Mouse (Mus musculus): ENCODE data around the gene Igsf21.

Gene Igsf21

DNA sequence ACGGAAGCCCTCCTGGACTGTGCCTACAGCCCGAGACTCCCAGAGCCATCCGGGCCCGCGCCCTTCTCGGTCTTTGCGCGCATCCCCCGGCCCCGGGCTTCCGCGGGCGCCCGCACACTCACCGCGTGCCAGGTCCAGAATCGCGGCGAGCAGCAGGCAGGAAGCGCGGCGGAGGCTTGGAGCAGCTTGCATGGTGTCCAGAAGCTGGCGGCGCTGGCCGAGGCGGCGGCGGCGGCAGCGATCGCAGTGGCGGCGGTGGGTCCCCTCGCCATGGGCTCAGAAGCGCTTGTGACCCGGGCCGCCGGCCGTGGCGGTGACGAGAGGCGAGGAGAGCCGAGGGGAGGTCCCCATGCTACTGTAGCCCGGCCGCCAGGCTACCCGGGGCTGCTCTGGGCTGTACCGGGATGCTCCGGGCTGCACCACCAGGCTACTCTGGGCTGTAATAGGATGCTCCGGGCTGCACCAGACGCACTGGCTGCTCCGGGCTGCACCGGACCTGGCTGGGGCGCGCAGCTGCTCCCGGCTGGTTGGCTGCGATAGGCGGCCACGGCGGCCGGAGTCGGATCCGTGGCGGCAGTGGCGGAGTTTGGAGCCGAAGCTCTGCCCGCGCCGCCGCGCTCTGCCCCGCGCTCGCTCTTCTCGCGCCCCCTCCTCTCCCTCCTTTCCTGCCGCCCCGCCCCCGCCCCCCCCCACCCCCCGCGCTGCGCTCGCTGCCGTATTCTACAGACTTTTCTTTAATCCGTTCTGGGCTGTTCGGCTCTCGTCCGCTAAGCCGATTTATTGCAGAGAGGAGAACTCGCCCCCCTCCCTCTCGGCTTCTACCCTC, at the start of gene Igsf21:
Gene Igsf21 (minus strand): TSS at position 605 of the 826 bp plus-strand sequence.
- DNase-seq (ENCODE audit: low spot score in 2 of 2), result no peak

DNA sequence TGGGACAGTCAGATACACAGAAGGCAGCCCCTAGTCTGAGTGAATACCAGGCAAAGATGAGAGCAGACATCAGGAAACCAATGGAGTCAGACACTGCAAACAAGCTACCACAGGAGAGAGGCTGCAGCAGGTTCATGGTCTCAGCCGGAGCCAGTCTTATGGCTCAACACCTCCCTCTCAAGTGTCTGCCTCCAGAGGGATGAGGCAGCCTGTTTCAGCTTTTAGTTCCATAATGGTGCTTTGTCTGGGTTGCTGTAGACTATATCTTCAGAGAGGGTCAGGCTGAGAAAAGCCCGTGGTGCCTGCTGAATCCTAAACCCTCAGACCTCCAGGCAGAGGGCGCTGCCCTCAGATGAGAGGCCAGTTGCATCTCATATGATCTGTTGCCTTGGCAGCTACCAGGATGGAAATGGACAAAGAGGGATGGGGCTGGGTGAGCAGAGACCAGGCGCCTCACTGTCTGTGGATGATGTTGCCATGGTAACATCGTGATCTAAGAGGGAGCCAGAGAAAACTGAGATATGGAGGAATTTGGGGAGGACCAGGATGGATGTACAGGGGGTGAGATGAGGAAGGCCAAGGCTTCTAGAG, 39.2 kb upstream of the Igsf21 start:
- DNase-seq (ENCODE audit: low spot score in 2 of 2), result no peak

DNA sequence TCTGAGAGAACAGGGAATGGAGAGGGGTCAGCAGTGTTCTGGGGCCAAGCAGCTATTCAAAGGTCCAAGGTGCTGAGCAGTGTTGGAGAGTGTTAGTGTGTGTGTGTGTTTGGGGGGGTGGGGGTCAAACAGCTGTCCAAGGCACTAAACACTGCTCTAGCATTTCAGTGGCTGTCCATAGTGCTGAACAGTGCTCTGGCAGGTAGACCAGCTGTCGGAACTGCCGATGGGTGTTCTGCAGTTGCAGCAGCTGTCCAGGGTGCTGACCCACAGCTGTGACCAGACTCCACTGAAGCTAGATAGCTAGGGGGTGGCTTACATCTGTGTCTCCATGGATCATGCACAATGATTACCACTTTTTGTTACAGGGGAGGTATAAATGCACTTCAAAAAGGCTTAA, 36.8 kb upstream of the Igsf21 start:
- DNase-seq (ENCODE audit: low spot score in 2 of 2), result no peak

DNA sequence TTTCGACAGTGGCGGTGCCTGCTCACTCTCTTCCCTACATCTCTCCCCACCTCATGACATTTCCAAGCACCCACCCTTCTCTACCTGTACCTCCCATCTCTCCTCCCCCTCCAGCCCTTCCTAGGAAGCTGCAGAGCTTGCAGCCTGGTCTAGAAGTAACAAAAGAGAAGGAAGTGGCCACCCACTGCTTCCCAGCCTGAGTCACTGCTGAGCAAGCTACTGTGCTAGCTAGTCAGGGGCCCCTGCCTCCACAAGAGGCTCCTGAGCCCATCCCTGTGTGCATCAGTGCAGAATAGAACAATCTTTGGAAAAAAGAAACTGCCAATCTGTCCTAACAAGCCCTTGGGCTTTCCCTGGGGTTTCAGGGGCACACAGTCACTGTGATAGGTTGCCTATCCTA, 31.7 kb upstream of the Igsf21 start:
- DNase-seq (ENCODE audit: low spot score in 2 of 2), result no peak

DNA sequence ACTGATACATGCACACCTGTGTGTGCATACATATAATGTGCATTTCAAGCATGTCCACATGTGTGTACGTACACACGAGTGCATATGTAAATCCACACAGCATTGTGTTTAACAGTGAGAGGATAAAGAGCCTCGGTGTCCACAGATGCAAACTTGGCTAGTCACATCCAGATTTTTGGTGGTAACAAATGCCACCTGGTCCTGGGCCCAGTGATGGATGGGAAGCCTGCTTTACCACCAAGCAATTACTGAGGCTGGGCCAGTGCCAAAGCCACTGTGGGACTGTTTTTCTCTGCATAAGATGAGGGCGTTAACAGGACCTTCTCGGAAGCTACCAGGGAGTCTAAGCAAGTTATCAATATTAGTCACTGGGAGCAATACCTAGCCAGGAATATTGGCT, 25.3 kb upstream of the Igsf21 start:
- DNase-seq (ENCODE audit: low spot score in 2 of 2), result no peak

DNA sequence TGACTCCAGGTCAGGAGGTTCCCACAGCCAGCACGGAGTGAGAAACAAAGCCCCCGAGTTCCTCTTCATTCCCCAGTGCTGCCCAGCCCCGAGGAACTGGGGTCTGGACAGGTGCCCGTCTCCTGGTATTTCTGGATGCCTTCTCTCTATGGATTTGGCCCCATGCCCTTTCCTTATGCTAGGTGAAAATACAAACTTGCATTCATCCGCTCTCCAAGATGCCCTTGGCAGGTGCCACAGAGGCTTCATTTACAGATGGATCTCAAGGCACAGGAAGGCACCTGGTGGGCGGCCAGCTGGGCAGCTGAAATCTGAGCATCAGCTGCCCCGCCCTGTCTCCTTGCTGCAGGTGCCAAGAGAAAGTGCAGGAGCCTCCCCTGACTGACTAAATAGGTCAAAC, 23.9 kb upstream of the Igsf21 start:
- no peak for DNase-seq (ENCODE audit: low spot score in 2 of 2)

DNA sequence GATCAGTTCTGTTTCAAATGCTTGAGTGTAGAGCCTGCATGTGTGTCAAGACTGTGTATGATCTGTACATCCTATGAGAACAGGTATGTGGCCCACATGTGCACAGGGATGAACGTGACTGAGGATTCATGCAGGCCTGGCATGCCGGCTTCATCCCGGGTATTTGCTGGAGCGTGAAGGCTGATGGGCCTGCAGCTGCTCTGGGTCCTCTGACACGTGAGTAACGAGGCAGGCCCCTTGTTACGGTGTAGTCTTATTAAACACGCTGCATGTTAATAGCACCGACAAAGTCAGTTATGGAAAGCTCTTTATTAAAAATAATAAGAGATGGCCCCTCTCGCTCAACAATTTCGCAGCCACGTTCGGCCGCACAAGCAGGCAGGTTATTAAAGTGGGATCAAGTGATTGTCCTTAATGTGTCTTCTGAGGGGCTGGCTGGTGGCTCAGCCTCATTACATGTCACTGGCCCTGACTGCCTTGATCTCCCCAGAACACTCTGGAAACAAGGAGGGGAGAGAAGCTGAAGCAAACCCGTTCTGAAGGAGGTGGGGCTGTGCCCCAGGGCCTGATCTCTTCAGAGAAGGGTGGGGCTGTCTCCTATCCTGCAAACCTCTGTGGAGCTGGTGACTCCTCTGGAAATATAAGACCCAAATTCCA, 22.7 kb upstream of the Igsf21 start:
- no peak for DNase-seq (ENCODE audit: low spot score in 2 of 2)

DNA sequence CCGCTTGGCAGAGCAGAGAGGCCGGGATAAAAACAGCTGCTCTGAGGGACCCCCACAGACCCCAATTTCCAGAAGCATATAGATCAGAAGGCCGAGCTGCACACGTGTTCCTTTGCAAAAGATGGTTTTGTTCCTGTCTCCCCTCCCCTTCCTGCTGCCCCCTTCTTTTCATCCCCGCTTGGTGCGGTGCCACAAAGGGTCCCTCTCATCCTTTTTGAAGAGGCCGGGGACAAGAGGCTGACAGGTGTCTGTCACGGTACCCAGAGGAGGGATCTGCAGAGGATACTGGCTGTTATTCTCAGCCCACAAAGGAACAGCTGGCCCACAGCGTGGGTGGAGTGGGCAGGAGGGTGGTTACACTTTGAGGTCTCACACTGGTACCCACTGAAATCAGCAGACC, 21.3 kb upstream of the Igsf21 start:
- DNase-seq (ENCODE audit: low spot score in 2 of 2), result no peak

DNA sequence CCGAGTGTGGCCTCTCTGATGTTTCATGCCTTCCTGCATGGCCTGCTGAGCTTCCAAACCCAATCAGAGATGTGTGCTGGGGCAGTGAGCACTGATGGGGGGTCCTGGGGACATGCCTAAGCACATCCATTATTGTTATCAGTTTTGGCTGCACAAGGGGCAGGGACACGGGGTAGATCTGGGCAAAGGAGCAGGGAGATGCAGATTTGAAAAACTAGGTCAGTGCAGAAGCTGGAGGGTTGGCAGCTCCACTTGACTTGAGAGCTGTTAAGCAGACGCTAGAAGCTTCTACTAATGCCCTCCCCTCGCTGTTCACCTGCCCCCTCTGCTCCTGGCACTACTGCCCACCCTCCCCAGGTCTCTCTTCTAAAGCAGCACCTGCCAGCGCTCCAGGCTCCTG, 20.5 kb upstream of the Igsf21 start:
- no peak for DNase-seq (ENCODE audit: low spot score in 2 of 2)

DNA sequence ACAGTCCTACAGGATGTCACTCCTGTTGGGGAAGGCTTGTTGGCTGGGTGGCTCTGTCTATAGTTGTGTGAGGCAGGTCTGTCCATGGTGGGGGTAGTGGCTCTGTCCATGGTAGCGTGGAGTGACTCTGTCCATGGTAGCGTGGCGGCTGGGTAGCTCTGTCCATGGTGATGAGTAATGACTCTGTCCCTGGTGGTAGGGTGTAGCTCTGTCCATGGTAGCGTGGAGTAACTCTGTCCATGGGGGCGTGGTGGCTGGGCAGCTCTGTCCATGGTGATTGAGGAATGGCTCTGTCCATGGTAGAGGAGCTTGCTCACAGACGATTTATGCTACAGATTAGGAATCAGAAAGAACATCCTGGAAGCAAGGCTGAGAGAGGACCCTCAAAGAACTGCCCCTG, 12.4 kb upstream of the Igsf21 start:
- no peak for DNase-seq (ENCODE audit: low spot score in 2 of 2)

DNA sequence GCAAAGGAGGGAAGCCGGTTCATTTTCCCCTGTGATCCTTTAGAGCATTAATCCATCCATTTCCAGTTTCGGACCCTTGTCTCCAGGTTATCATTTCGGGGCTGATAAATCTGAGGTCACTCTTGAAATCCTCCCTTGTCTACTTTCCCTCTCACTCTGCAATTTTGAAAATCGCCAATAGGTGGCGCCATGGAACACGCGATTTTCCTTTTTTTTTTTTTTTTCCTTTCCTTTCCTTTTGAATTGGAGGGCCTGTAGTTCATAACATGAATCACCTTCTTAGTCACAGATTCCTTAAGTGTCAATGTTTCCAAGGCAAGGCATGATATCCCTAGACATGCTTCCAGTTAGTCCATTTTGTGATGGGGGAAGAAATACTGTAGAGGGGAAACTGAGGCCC, 5.8 kb upstream of the Igsf21 start:
- DNase-seq (ENCODE audit: low spot score in 2 of 2), result no peak

DNA sequence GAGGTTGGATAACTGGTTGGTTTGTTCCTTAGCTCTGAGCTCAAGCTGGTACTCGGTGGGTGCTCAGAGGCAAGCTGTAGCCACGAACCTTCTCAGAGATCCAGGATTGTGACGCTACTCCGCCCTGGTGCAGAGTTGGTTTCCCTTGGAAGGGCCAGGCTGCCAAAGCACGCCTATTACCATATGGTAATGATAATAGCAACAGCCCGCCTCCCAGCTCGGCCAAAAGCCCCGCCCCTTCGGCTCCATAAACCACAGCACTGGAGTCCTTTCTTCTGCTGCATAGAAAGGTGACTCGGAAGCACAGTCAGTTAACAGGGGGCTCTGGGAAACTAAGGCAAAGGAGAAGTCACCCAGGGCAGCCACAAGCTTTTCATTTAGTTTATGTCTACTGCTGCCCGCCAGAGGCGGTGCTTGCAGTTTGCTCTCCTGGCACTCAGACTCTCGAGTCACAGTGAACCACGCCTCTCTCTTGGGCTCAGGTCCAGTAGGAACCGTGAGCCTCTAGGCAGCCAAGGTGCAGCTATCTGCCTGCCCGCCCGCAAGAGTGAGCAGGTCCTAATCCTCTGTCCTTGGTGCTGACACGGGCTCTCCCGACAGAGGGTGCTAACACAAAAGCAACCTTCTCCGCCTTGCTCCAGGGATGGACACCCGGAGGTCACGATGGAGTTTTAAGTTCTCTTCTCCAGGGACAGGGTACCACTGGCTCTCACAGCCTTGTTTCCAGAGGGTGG, 2.6 kb upstream of the Igsf21 start:
- no peak for DNase-seq (ENCODE audit: low spot score in 2 of 2)

DNA sequence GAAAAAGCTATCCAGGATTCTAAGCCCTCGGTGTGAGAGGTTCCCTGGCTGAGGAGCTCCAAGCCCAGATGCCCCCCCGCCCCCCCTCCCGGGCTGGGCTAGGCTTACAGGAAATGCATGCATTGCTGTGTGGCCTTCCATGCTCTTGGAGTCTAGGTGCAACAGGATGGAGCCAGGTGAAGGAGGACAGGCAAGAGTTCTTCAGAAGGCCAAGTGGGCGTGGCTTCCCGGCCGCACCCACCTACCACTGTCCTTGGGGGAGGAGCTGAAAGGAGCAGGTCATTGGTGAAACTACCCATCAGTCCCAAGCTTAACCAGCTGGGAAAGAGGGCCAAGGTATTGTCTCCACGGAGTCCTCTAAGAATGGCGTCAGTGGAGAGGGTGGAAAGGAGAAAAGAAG, 1.8 kb upstream of the Igsf21 start:
- DNase-seq (ENCODE audit: low spot score in 2 of 2), result no peak

DNA sequence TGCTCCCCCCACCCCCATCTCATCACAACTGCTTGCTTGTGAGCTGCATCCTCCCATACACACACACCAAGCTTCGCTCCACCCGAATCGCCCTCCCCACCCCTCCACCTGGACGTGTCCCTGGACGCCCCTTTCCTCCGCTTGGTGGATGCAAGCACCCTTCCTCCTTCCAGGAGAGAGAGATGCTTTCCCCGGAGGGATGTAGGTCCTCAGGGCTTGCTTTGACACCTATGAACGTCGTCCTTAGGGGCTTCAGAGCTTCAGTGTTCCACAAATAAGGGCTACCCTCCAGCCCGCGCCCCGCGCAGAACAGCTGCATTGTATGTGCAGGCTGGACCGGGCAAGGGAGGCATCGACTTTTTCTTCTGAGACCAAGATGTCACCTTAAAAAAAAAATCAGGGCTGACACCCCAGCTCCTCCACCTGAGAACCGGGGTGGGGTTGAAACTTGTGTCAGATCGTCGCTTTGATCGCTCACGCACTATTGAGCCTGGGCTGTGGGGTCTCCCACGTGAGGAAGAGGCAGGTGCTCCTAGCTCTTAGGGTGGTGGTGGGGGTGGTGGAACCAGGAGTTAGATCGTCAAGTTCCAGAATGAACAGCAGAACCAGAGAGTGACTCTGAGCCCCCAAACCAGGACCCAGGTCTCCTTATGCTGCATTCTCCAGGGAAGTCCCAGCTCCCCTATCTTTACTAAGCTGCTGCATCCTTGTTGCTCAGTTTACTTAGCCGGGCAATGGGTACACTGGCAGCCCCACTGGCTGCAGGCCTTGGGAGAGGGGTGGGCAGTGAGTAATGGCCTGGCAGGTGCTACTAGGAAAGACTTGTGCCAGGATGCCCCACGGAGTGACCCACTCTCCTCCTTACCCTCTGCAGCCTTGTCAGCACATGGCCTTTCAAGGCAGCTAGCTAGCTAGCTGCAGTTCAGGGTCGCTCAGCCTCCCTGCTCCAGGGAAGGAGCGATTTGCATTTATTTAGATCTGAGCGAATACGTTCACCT, 721 bp upstream of the Igsf21 start:
- no peak for DNase-seq (ENCODE audit: low spot score in 2 of 2)

DNA sequence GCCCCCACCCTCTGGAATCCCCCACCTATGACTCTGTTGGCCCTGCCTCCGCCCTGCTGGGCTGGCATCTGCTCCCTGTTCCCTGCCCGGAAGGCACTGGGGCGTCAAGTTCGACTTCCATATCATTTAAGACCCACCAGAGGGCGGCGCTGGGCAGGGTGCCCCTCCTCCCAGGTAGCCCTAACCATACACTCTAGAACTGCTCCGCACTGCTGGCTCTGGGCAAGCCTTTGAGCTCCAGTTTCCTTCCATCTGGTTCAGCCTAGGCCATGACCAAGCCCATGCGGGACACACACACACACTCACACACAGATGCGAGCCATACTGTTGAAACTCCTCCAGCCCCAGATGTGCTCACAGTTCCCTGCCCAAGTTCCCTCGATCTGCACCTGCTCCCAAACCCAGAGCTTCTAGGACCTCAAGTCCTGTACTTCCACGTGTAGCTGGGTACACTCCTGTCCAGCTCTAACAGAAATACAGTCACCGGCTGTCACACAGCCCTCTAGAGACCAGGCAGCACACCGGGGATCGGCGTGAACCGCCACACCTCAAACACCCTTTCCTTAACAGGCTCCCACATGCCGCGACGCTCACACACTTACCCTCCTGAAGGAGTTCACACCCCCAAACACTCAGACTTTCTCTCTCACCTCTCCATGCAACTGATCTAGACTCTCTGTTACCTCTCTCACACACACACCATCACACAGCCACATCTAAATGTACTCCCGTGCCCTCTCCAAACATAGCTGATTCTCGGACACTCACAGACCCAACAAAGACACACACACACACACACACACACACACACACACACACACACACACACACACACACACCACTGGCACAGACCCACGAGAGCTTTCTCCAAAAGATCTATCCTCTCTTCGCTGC, 1.1 kb downstream of the Igsf21 start:
- no peak for DNase-seq (ENCODE audit: low spot score in 2 of 2)

DNA sequence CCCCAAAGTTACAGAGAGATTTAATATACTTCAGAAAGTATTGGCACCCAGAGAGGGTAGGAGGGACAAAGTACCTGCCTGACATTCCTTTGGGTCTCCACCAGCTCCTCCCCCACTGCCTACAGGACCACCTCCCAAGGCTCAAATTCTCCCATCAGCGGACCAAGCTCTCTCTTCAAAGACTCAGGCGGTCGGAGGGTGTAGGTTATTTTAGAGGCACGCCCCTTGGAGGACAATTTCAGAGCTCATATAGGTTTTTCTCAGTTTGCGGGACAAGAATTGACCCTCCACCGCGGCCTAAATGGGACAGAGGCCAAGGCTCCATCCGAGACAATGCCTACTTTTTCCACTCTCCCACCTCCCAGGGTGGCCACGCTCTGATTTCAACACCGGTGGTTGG, 1.7 kb downstream of the Igsf21 start:
- DNase-seq (ENCODE audit: low spot score in 2 of 2), result no peak

DNA sequence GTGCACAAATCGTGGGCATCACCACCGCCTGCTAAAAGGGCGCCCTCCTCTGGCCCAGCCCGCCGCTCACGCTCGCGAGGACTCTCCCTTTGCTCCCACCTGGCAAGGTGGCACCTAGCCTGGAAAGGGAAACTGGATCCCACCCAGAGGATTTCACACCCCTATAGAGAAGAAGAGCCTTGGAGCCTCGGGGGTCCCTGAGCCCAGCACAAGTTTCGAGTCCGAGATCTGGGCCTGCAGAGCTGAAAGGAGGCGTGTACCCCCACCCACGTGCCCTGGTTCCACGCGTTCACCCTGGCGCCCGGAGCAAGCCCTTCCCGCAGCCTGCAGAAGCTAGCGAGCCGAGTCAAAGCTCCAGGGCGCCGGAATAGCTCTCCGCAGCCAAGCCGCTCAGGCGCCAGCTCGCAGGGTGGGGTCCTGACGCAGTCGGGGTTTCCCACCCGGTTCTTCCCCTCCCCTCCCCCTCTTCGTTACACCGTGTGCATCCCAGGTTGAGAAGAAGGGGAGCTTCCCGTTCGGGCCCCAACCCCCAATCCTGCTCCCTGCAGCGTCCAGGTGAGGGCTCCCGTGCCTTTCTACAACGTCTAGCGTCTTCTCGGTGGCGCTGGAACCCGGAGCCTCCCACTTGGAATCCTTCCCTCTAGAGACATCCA, 2.3 kb downstream of the Igsf21 start:
- DNase-seq (ENCODE audit: low spot score in 2 of 2), result no peak

DNA sequence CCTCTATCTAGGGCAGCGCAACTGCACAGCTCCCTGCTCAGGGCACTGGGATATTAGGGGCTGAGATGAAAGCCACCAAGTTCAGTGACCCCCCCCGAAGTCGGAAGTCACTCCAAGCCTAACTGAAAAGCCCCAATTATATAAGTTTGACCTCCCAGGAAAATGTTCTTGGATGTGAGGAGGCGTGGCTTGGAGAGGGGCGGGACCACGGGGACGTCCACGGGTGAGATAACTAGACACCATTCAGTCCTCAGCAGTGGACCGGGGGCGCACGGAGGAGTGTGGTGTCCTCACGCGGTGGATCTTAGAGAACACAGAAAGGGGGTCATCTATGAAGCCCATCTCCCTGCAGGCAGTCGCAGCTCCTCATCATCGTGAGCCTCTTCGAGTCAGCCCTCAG, 3.4 kb downstream of the Igsf21 start:
- no peak for DNase-seq (ENCODE audit: low spot score in 2 of 2)

DNA sequence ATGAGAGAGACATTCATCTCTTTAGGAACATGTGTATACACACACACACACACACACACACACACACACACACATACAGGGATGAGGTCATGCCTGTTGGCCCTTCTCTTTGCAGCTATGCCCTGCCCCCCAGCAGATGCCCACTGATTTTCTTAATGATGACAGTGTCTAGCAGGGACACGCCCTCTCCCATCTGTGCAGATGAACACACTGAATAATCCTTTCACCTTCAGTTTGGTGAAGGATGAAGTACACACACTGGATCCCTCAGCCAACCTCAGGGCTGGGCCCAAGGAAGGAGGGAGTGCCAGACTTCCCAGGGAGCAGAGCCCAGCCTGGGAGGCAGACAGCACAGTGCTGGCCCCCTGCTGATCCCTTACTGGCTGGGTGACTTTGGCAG, 4.3 kb downstream of the Igsf21 start:
- no peak for DNase-seq (ENCODE audit: low spot score in 2 of 2)

DNA sequence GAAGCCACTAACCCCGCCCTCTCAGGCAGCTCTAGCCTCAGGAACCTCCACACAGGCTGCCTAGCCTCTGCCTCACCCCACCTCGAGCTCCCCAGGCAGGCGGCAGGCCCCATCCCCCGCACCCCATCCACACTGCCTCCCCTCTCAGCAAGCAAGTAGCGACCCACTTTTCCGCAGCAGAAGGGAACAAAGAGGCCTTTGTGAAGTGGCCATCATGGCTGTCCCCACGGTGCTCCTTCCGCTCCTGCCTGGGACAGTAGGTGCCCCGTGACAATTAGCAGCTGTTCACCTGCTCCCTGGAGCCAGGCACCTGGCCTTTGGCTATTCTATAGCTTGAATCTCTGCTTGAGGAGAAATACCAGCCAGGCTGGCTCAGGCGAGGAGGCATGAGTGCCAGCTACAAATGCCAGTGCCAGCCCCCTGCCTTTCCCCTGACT, 9.3 kb downstream of the Igsf21 start:
- DNase-seq (ENCODE audit: low spot score in 2 of 2), result no peak
